Mouse (Mus musculus): Measurements from ENCODE around the gene Folr2. TPM values are rescaled to one million over a fixed set of nuclear protein-coding genes. Genes with fewer than 3 reads are reported as not detected.

Folr2 gene
- 9.9 and 11.1 TPM in 2 replicates for polyA plus RNA-seq (2015; fragmentation: Nextera tagmentation; extraction: Ambion mirVana)

DNA sequence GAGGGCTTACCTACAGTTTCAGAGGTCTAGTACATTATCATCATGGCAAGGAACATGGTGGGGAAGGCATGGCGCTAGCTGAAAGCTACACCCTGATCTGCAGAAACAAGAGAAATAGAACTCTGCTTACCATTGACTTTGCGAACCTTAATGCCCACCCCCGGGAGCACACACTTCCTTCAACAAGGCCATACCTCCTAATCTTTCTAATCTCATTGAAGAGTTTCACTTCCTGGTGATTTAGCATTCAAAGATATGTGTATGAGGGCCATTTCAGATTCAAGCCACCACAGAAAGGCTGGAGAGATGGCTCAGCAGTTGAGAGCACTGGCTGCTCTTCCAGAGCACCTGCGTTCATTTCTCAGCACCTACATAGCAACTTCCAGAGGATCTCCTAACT lies at the start of gene Folr2:
TSS of gene Folr2 (minus strand) at position 101 of the 400 bp plus-strand sequence.

DNA sequence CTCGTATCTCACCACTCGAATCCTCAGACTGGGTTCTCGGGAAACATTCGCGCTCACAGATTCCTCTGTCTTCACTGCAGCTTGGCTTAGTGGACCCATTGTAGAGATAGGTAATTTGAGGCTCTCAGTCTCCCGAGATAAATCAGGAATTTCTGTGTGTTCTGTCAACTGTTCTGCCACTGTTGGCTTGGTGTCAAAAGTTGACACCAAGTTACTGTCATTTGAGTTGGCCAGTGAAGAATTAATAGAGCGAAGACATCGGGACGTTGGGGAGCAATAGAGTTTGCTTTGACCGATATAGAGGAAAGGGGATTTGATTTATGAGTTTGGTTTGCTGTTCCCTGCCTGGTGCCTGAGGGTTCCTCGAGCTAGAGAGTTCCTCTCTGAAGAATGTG lies 49.3 kb upstream of the Folr2 start, which contains the start of gene Tomt:
TSS of gene Tomt (minus strand) at position 73 of the 395 bp plus-strand sequence.

DNA sequence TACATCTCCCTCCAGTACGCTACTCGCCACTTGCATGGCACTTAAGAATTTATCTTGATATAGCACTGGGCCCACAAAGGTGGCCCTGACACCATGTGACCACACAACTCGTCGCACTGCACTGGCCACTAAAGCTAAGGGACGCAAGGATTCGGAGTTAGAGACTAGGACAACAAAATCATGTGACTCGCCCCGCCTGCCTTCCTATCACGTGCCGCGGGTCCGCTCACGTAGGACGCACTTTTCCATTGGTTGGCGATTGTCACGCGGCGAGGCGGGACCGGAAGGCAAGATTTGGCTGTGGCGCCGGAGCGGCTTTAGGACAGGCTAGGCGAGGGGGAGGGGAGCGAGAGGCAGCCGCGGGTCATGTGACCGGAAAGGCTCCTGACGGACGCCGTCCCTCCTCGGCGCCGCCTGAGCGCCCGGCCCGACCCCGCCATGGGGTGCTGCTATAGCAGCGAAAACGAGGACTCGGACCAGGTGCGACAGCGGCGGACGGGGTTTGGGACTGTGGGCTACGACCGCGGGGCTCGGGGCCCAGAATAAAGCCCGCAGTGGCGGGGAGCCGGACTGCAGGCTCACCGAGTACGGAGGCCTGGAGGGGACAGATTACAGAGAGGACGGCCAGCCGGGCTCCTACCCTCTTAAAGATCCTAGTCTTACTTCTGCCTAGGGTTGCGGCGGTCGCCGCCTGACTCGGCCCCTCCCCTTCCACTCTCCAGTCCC lies 48.7 kb upstream of the Folr2 start, which contains the start of gene Lamtor1:
TSS of gene Lamtor1 (plus strand) at position 344 of the 726 bp plus-strand sequence.

GRCm38 (mm10) chr7:101870629-101871028 lies 13.6 kb upstream of the Folr2 start, which contains the start of gene Folr1:
Gene Folr1 (minus strand): TSS chr7:101870788.

GRCm38 (mm10) chr7:101863415-101863814 lies 6.4 kb upstream of the Folr2 start, which contains the start of gene Anapc15:
Gene Anapc15 (plus strand): TSS chr7:101863715.

DNA sequence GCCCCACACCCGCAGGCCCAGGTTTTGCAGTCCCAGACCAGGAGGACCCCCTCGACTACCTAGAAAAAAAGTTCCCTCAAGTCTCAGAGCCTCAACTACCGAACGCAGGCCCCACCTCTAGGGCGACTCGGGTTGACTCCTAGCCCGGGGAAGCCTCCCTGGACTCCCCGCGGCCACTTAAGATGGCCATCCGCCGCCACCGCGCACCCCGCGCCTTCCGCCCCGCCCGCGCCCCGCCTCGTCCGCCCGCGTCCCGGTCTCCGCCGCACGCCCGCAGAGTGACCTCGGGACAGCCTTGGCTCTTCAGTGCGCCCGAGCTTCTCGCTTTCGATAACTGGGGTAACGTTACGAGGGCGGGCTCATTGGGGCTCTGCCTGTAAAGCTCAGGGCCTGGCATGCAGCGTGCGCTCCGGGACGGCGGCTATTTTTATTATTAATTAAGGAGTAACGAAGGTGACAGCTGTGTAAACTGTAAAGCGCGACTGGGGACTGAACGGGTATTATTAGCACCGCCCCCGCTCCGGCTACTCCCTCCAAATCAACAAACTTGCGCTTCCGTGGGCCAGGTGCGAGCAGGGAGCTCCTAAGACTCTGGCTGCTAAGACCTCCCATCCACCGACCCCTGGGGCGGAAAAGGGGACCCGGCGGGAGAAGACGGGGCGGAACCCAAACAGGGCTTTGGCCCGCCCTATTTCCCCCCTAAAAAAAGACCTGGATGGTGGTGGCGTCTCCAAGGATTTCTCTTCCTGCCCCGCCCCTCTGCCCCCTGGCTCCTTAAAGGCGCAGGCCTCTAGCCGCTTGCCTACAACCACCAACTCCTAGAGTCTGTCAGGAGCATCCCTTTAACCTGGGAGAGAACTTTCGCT lies 19.2 kb downstream of the Folr2 start, which contains the start of gene Inppl1:
TSS of gene Inppl1 (minus strand) at position 624 of the 866 bp plus-strand sequence.

DNA sequence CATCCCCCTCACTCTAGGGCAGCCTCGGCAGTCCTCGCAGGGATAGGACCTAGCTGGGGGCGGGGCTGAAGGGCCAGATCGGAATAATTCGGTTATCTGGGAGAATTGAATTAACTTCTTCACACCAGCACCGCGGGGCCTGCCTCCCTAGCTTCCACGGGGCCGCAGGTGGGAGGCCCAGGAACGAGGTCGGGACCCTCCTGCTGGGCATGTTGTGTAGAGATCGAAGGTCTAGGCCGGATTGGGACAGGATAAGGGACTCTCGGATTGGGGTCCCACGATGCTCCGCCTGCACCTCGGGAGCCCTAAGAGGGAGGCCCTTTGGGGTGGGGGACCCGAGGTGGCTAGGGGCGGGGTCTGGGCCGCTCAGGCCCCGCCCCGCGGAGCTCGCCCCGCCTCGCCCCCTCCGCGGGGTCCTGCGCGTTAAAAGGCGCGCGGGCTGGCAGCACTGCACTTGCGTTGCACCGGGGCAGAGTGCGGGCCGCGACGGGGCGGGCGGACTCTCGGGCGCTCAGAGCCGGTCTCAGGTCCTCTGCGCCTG lies 39.1 kb downstream of the Folr2 start, which contains the start of gene Phox2a:
TSS of gene Phox2a (plus strand) at position 453 of the 541 bp plus-strand sequence.

Small RNAs within 50 kb of the gene (microRNA-seq; reads per million reads assigned to microRNA genes)
- not detected for gene Gm22655 (ENCODE audit: borderline replicate concordance, insufficient number of aligned reads)

Other genes starting within 250 kb of the Folr2 start
- 29.5 and 46.7 TPM in 2 replicates for gene Clpb, start 193.6 kb downstream of the Folr2 start, polyA plus RNA-seq (2015; fragmentation: Nextera tagmentation; extraction: Ambion mirVana)
- gene Phox2a, start 38.9 kb downstream of the Folr2 start, polyA plus RNA-seq (2015; fragmentation: Nextera tagmentation; extraction: Ambion mirVana) = 37.8 and 71.4 TPM in 2 replicates
- gene Inppl1, start 19.0 kb downstream of the Folr2 start, polyA plus RNA-seq (2015; fragmentation: Nextera tagmentation; extraction: Ambion mirVana) = 20.2 and 33.4 TPM in 2 replicates
- 30.2 and 36.9 TPM in 2 replicates for gene Anapc15, start 6.5 kb upstream of the Folr2 start, polyA plus RNA-seq (2015; fragmentation: Nextera tagmentation; extraction: Ambion mirVana)
- 8.2 and 12.2 TPM in 2 replicates for gene Folr1, start 13.6 kb upstream of the Folr2 start, polyA plus RNA-seq (2015; fragmentation: Nextera tagmentation; extraction: Ambion mirVana)
- 118 and 135 TPM in 2 replicates for gene Lamtor1, start 48.7 kb upstream of the Folr2 start, polyA plus RNA-seq (2015; fragmentation: Nextera tagmentation; extraction: Ambion mirVana)
- 0.08 TPM in 1 of 2 replicates, not detected in the other for gene Tomt, start 49.2 kb upstream of the Folr2 start, polyA plus RNA-seq (2015; fragmentation: Nextera tagmentation; extraction: Ambion mirVana)
- gene Lrrc51, start 76.7 kb upstream of the Folr2 start, polyA plus RNA-seq (2015; fragmentation: Nextera tagmentation; extraction: Ambion mirVana) = 14.3 and 19.7 TPM in 2 replicates
- 30.6 and 40.0 TPM in 2 replicates for gene Numa1, start 76.9 kb upstream of the Folr2 start, polyA plus RNA-seq (2015; fragmentation: Nextera tagmentation; extraction: Ambion mirVana)
- 7.5 and 13.6 TPM in 2 replicates for gene Il18bp, start 161.5 kb upstream of the Folr2 start, polyA plus RNA-seq (2015; fragmentation: Nextera tagmentation; extraction: Ambion mirVana)
- 14.0 and 15.6 TPM in 2 replicates for gene Rnf121, start 208.3 kb upstream of the Folr2 start, polyA plus RNA-seq (2015; fragmentation: Nextera tagmentation; extraction: Ambion mirVana)
- gene Xndc1, start 208.3 kb upstream of the Folr2 start, polyA plus RNA-seq (2015; fragmentation: Nextera tagmentation; extraction: Ambion mirVana) = 8.7 and 12.5 TPM in 2 replicates
- 0.35 TPM in 2 replicates for gene Xntrpc, start 208.5 kb upstream of the Folr2 start, polyA plus RNA-seq (2015; fragmentation: Nextera tagmentation; extraction: Ambion mirVana)
- gene Trpc2, start 225.9 kb upstream of the Folr2 start, polyA plus RNA-seq (2015; fragmentation: Nextera tagmentation; extraction: Ambion mirVana) = not detected in 2 replicates
- gene Art1, start 244.5 kb upstream of the Folr2 start, polyA plus RNA-seq (2015; fragmentation: Nextera tagmentation; extraction: Ambion mirVana) = 2.0 and 2.4 TPM in 2 replicates

All from adrenal gland, postnatal 0 days (tissue).